21 mouse cellular contexts compared by ENCODE assay signal in the genomic region with DNA sequence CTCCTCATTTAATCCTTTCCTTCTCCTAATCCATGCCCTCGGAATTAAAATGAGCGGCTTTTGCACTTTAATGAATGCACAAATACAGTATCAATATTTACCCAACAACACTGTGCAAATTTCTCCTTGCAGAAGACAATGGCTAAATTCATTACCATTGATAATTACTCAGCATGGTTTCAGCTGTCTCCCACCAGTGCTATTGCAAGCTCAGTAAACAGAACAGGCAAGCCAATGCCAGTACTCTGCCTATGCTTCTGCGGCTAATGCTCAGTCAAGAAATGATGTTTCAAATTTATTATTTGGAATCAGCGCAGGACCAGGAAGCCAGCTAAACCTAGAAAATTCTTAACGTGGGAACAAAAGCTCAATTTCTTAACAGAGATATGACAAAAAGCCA.
DNase-seq lines count a peak whose midpoint lies in the region; ATAC-seq lines count a peak whose summit lies in the region.
"Had no signal": no experiment of that assay in that cellular context is flagged by ENCODE, and none has a peak within 500 bp of the region (broad histone marks: within the 10 kb centered on the region; RNA-seq: fewer than 3 reads in every experiment).

No protein-coding gene starts in this region.

- H3K4me1 ChIP-seq in forebrain, embryonic 12.5 days = peaks cover 5% of the 10 kb centered on the region; the same call in 1 of the 2 replicates
- peaks cover 5% of the 10 kb centered on the region for H3K4me1 ChIP-seq in hindbrain, embryonic 15.5 days (replicated peaks)
- H3K4me1 ChIP-seq in midbrain, embryonic 16.5 days (ENCODE audit: control insufficient read depth, insufficient read depth, low read length) = peaks cover 4% of the 10 kb centered on the region; the same call in 1 of the 2 replicates
- H3K4me1 ChIP-seq: heart, embryonic 12.5 days; liver, embryonic 12.5 days had no signal

- DNase-seq in layer of hippocampus, adult 11-12 months (ENCODE audit: low spot score) = peak; percentile 3
- no peak for DNase-seq in layer of hippocampus, adult 9-11 months
- DNase-seq in lung, postnatal 36 days = no peak
- no peak for DNase-seq in left cerebral cortex, adult 18-20 months (ENCODE audit: low spot score in 2 of 2)
- DNase-seq: cerebellum, adult 9-11 months; gastrocnemius, postnatal 10 days; heart, adult 11 months; heart, postnatal 14 days; kidney, adult 8-10 months; kidney, postnatal 14 days; lung, embryonic 14.5 days; right cerebral cortex, postnatal 14 days; spleen, adult 18-20 months; thymus, postnatal 36 days had no signal

- 26% methylated on average over 5 of the region's 5 CpGs for WGBS in forebrain, embryonic 12.5 days
- WGBS in hindbrain, embryonic 15.5 days = 29% methylated on average over 5 of the region's 5 CpGs
- 29% methylated on average over 5 of the region's 5 CpGs for WGBS in midbrain, embryonic 16.5 days

- ATAC-seq in forebrain, embryonic 12.5 days (ENCODE audit: low FRiP score) = peak; percentile 69
- peak; percentile 72; the same call in 1 of the 2 replicates for ATAC-seq in hindbrain, embryonic 15.5 days (ENCODE audit: low FRiP score, low read depth)
- peak; percentile 80; the same call in 1 of the 2 replicates for ATAC-seq in midbrain, embryonic 16.5 days
- ATAC-seq in megakaryocyte-erythroid progenitor cell, adult 5-6 weeks (replicated peaks; ENCODE audit: low FRiP score, low TSS enrichment, poor library complexity, severe bottlenecking) = no peak
- ATAC-seq: liver, embryonic 12.5 days had no signal

- no peak overlapping the region for H3K27ac ChIP-seq in forebrain, embryonic 12.5 days
- 0 out of 2 replicates have a peak overlapping the region, but pooled peaks have one; percentile 3 for H3K27ac ChIP-seq in hindbrain, embryonic 15.5 days (replicated peaks)
- no peak overlapping the region for H3K27ac ChIP-seq in midbrain, embryonic 16.5 days (ENCODE audit: low read length)
- H3K27ac ChIP-seq: liver, embryonic 12.5 days had no signal

- no peaks in the 10 kb centered on the region for H3K27me3 ChIP-seq in forebrain, embryonic 12.5 days
- H3K27me3 ChIP-seq in hindbrain, embryonic 15.5 days = no peaks in the 10 kb centered on the region
- no peaks in the 10 kb centered on the region for H3K27me3 ChIP-seq in midbrain, embryonic 16.5 days (ENCODE audit: control insufficient read depth, insufficient read depth, low read depth, low read length)
- H3K27me3 ChIP-seq: CH12.LX; heart, embryonic 12.5 days; liver, embryonic 12.5 days had no signal

- no peaks in the 10 kb centered on the region for H3K36me3 ChIP-seq in forebrain, embryonic 12.5 days (replicated peaks)
- no peaks in the 10 kb centered on the region for H3K36me3 ChIP-seq in hindbrain, embryonic 15.5 days
- H3K36me3 ChIP-seq in midbrain, embryonic 16.5 days (ENCODE audit: control insufficient read depth, insufficient read depth, low read length) = no peaks in the 10 kb centered on the region
- H3K36me3 ChIP-seq: heart, embryonic 12.5 days; liver, embryonic 12.5 days had no signal

- H3K4me2 ChIP-seq in forebrain, embryonic 12.5 days = no peak overlapping the region
- H3K4me2 ChIP-seq in hindbrain, embryonic 15.5 days = no peak overlapping the region
- no peak overlapping the region for H3K4me2 ChIP-seq in midbrain, embryonic 16.5 days (ENCODE audit: low read length)
- H3K4me2 ChIP-seq: heart, embryonic 12.5 days; liver, embryonic 12.5 days; lung, embryonic 14.5 days had no signal

- H3K9ac ChIP-seq in forebrain, embryonic 12.5 days = no peak overlapping the region
- H3K9ac ChIP-seq in hindbrain, embryonic 15.5 days = no peak overlapping the region
- H3K9ac ChIP-seq in midbrain, embryonic 16.5 days (ENCODE audit: low read depth, low read length) = no peak overlapping the region
- H3K9ac ChIP-seq: heart, embryonic 12.5 days; liver, embryonic 12.5 days; lung, embryonic 14.5 days had no signal

- no peaks in the 10 kb centered on the region for H3K9me3 ChIP-seq in forebrain, embryonic 12.5 days
- no peaks in the 10 kb centered on the region for H3K9me3 ChIP-seq in hindbrain, embryonic 15.5 days
- H3K9me3 ChIP-seq in midbrain, embryonic 16.5 days (replicated peaks; ENCODE audit: control insufficient read depth, low read length, poor library complexity, severe bottlenecking) = no peaks in the 10 kb centered on the region
- H3K9me3 ChIP-seq: liver, embryonic 12.5 days had no signal

- H3K4me3 ChIP-seq in forebrain, embryonic 12.5 days (replicated peaks) = no peak overlapping the region
- no peak overlapping the region for H3K4me3 ChIP-seq in hindbrain, embryonic 15.5 days
- H3K4me3 ChIP-seq in midbrain, embryonic 16.5 days (ENCODE audit: low read depth, low read length) = no peak overlapping the region
- H3K4me3 ChIP-seq: heart, embryonic 12.5 days; liver, embryonic 12.5 days had no signal
